Mouse (Mus musculus) midbrain, embryonic 15.5 days (tissue): ENCODE data around the gene C1qtnf6. TPM values are rescaled to one million over a fixed set of nuclear protein-coding genes. Genes with fewer than 3 reads are reported as not detected.

Source experiments
- ATAC-seq: fragments of 200-750 bp; cut with Nextera tagmentation; replicated peaks from 2 replicates; pipeline ENCODE4 v1.8.0; 2017; ENCODE audit warnings: moderate TSS enrichment
- H3K27ac ChIP-seq: fragments of 300-500 bp; sonication (generic); 2 replicates; pipeline ENCODE4 v1.5.1; 2015; ENCODE audit warnings: mild to moderate bottlenecking, inconsistent platforms
- H3K27me3 ChIP-seq: fragments of 300-500 bp; sonication (generic); replicated peaks from 2 replicates; pipeline ENCODE4 v1.6.1; 2015; ENCODE audit warnings: inconsistent platforms
- H3K36me3 ChIP-seq: fragments of 300-500 bp; sonication (generic); replicated peaks from 2 replicates; pipeline ENCODE4 v1.6.1; 2015; ENCODE audit warnings: inconsistent platforms
- H3K4me1 ChIP-seq: fragments of 300-500 bp; sonication (generic); 2 replicates; pipeline ENCODE4 v1.6.1; 2015; ENCODE audit warnings: inconsistent platforms
- H3K4me2 ChIP-seq: fragments of 300-500 bp; sonication (generic); 2 replicates; pipeline ENCODE4 v1.6.1; 2015; ENCODE audit warnings: inconsistent platforms, mild to moderate bottlenecking, moderate library complexity
- H3K4me3 ChIP-seq: fragments of 300-500 bp; sonication (generic); 2 replicates; pipeline ENCODE4 v1.5.1; 2015; ENCODE audit warnings: mild to moderate bottlenecking, inconsistent platforms
- H3K9ac ChIP-seq: fragments of 300-500 bp; sonication (generic); 2 replicates; pipeline ENCODE4 v1.6.1; 2015; ENCODE audit warnings: mild to moderate bottlenecking, inconsistent platforms
- H3K9me3 ChIP-seq: fragments of 300-500 bp; sonication (generic); 2 replicates; pipeline ENCODE4 v1.6.1; 2016; ENCODE audit warnings: inconsistent platforms
- WGBS: fragments of 180-500 bp; shearing (Covaris S2); methylation state at CpG from one replicate; pipeline ENCODE4 v1.1.7; 2015; ENCODE audit warnings: mixed read lengths; 5-methylcytosine and 5-hydroxymethylcytosine counted together
- polyA plus RNA-seq: library from polyadenylated mRNA; unstranded; fragments of >200 nt; fragmentation: Nextera tagmentation; extraction: Ambion mirVana; gene quantifications from 2 replicates; pipeline ENCODE4 v1.2.1, GENCODE M21; 2015

The C1qtnf6 gene
- polyA plus RNA-seq, 1 experiment from 2014 or later, result 6.6 TPM

GRCm38 (mm10) chr15:78508443-78508842 lies 22.8 kb downstream of the C1qtnf6 start:
- H3K27ac ChIP-seq, result no peak overlapping the region
- no peaks in the 10 kb centered on the region for H3K27me3 ChIP-seq

GRCm38 (mm10) chr15:78505541-78505940 lies 25.7 kb downstream of the C1qtnf6 start:
- Histone ChIP-seq H3K4me3 (no peak overlapping the region), H3K9me3 (no peaks in the 10 kb centered on the region), H3K9ac (no peak overlapping the region), H3K4me2 (no peak overlapping the region), H3K27me3 (no peaks in the 10 kb centered on the region), H3K4me1 (peaks cover 6% of the 10 kb centered on the region), H3K27ac (no peak overlapping the region), H3K36me3 (no peaks in the 10 kb centered on the region)
- 78% methylated on average over 3 of the region's 3 CpGs for WGBS
- ATAC-seq, result no peak

More at GRCm38 (mm10) chr15:78508443-78508842, 22.8 kb downstream of the C1qtnf6 start:
- Histone ChIP-seq H3K9ac (no peak overlapping the region), H3K36me3 (no peaks in the 10 kb centered on the region), H3K9me3 (no peaks in the 10 kb centered on the region), H3K4me3 (no peak overlapping the region), H3K4me2 (no peak overlapping the region), H3K4me1 (peaks cover 6% of the 10 kb centered on the region)
- ATAC-seq, result no peak
- 49% methylated on average over 7 of the region's 7 CpGs for WGBS

- WGBS, result 89% methylated on average over 5 of the region's 5 CpGs
- Histone ChIP-seq H3K9ac (no peak overlapping the region), H3K27ac (no peak overlapping the region), H3K4me1 (peaks cover 2% of the 10 kb centered on the region), H3K36me3 (no peaks in the 10 kb centered on the region), H3K27me3 (no peaks in the 10 kb centered on the region), H3K4me3 (no peak overlapping the region), H3K9me3 (no peaks in the 10 kb centered on the region), H3K4me2 (no peak overlapping the region)
- no peak for ATAC-seq
Measured at GRCm38 (mm10) chr15:78504816-78505215, 26.4 kb downstream of the C1qtnf6 start.

GRCm38 (mm10) chr15:78504013-78504412 lies 27.2 kb downstream of the C1qtnf6 start:
- Histone ChIP-seq H3K36me3 (no peaks in the 10 kb centered on the region), H3K4me2 (no peak overlapping the region), H3K9me3 (no peaks in the 10 kb centered on the region), H3K27me3 (no peaks in the 10 kb centered on the region), H3K4me3 (no peak overlapping the region), H3K4me1 (no peaks in the 10 kb centered on the region), H3K27ac (no peak overlapping the region), H3K9ac (no peak overlapping the region)
- 81% methylated on average over 1 of the region's 1 CpGs for WGBS
- no peak for ATAC-seq

GRCm38 (mm10) chr15:78502437-78503132 lies 28.6 kb downstream of the C1qtnf6 start:
- H3K27ac ChIP-seq, result no peak overlapping the region
- H3K9me3 ChIP-seq, result no peaks in the 10 kb centered on the region
- no peaks in the 10 kb centered on the region for H3K4me1 ChIP-seq
- no peaks in the 10 kb centered on the region for H3K36me3 ChIP-seq
- no peak overlapping the region for H3K4me3 ChIP-seq
- H3K9ac ChIP-seq, result no peak overlapping the region
- ATAC-seq, result no peak
- H3K27me3 ChIP-seq, result no peaks in the 10 kb centered on the region
- 83% methylated on average over 18 of the region's 18 CpGs for WGBS
- no peak overlapping the region for H3K4me2 ChIP-seq

- H3K27me3 ChIP-seq, result no peaks in the 10 kb centered on the region
- no peak within 1 kb of the TSS for H3K4me2 ChIP-seq
- ATAC-seq, result no peak
- no peak within 1 kb of the TSS for H3K9ac ChIP-seq
- no peaks in the 10 kb centered on the region for H3K9me3 ChIP-seq
- H3K4me1 ChIP-seq, result no peaks in the 10 kb centered on the region
- 92% methylated on average over 11 of the region's 11 CpGs for WGBS
- H3K36me3 ChIP-seq, result no peaks in the 10 kb centered on the region
- no peak within 1 kb of the TSS for H3K4me3 ChIP-seq
- H3K27ac ChIP-seq, result no peak within 1 kb of the TSS
Measured at GRCm38 (mm10) chr15:78494968-78495406, 36.2 kb downstream of the C1qtnf6 start, which contains the start of gene Il2rb. Gene Il2rb (minus strand): TSS chr15:78495271.

GRCm38 (mm10) chr15:78493401-78494010 lies 37.7 kb downstream of the C1qtnf6 start:
- H3K9ac ChIP-seq, result no peak overlapping the region
- ATAC-seq, result no peak
- WGBS, result 85% methylated on average over 10 of the region's 10 CpGs

GRCm38 (mm10) chr15:78491301-78491700 lies 39.9 kb downstream of the C1qtnf6 start:
- no peak for ATAC-seq
- 89% methylated on average over 3 of the region's 3 CpGs for WGBS
- Histone ChIP-seq H3K4me2 (no peak overlapping the region), H3K4me3 (no peak overlapping the region), H3K36me3 (no peaks in the 10 kb centered on the region), H3K9me3 (no peaks in the 10 kb centered on the region), H3K9ac (no peak overlapping the region), H3K27me3 (no peaks in the 10 kb centered on the region), H3K4me1 (no peaks in the 10 kb centered on the region), H3K27ac (no peak overlapping the region)

More at GRCm38 (mm10) chr15:78493401-78494010, 37.7 kb downstream of the C1qtnf6 start:
- H3K27ac ChIP-seq, result no peak overlapping the region
- no peaks in the 10 kb centered on the region for H3K4me1 ChIP-seq
- H3K9me3 ChIP-seq, result no peaks in the 10 kb centered on the region
- no peak overlapping the region for H3K4me2 ChIP-seq
- H3K36me3 ChIP-seq, result no peaks in the 10 kb centered on the region
- no peak overlapping the region for H3K4me3 ChIP-seq
- H3K27me3 ChIP-seq, result no peaks in the 10 kb centered on the region

GRCm38 (mm10) chr15:78489906-78490305 lies 41.3 kb downstream of the C1qtnf6 start:
- H3K4me1 ChIP-seq, result no peaks in the 10 kb centered on the region
- 83% methylated on average over 8 of the region's 8 CpGs for WGBS
- no peaks in the 10 kb centered on the region for H3K27me3 ChIP-seq
- H3K9me3 ChIP-seq, result no peaks in the 10 kb centered on the region
- no peak overlapping the region for H3K9ac ChIP-seq
- H3K36me3 ChIP-seq, result no peaks in the 10 kb centered on the region
- H3K4me3 ChIP-seq, result no peak overlapping the region
- H3K4me2 ChIP-seq, result no peak overlapping the region
- no peak overlapping the region for H3K27ac ChIP-seq
- ATAC-seq, result no peak

- H3K9ac ChIP-seq, result no peak overlapping the region
- no peak overlapping the region for H3K4me3 ChIP-seq
- ATAC-seq, result no peak
- H3K36me3 ChIP-seq, result no peaks in the 10 kb centered on the region
- H3K4me1 ChIP-seq, result no peaks in the 10 kb centered on the region
- 92% methylated on average over 3 of the region's 3 CpGs for WGBS
- H3K27ac ChIP-seq, result no peak overlapping the region
- H3K27me3 ChIP-seq, result no peaks in the 10 kb centered on the region
- H3K9me3 ChIP-seq, result no peaks in the 10 kb centered on the region
- H3K4me2 ChIP-seq, result no peak overlapping the region
Measured at GRCm38 (mm10) chr15:78489248-78489647, 42.0 kb downstream of the C1qtnf6 start.

GRCm38 (mm10) chr15:78487066-78487465 lies 44.1 kb downstream of the C1qtnf6 start:
- Histone ChIP-seq H3K9ac (no peak overlapping the region), H3K4me2 (no peak overlapping the region), H3K9me3 (no peaks in the 10 kb centered on the region), H3K27ac (no peak overlapping the region), H3K4me3 (no peak overlapping the region), H3K36me3 (no peaks in the 10 kb centered on the region), H3K4me1 (no peaks in the 10 kb centered on the region), H3K27me3 (no peaks in the 10 kb centered on the region)
- no peak for ATAC-seq
- 65% methylated on average over 4 of the region's 4 CpGs for WGBS

GRCm38 (mm10) chr15:78486564-78486963 lies 44.7 kb downstream of the C1qtnf6 start:
- H3K36me3 ChIP-seq, result no peaks in the 10 kb centered on the region
- ATAC-seq, result no peak

GRCm38 (mm10) chr15:78483311-78483710 lies 47.9 kb downstream of the C1qtnf6 start:
- Histone ChIP-seq H3K9me3 (no peaks in the 10 kb centered on the region), H3K4me3 (no peak overlapping the region), H3K36me3 (no peaks in the 10 kb centered on the region), H3K4me1 (no peaks in the 10 kb centered on the region), H3K4me2 (no peak overlapping the region), H3K9ac (no peak overlapping the region), H3K27ac (no peak overlapping the region), H3K27me3 (no peaks in the 10 kb centered on the region)
- WGBS, result 80% methylated on average over 4 of the region's 4 CpGs
- no peak for ATAC-seq

More at GRCm38 (mm10) chr15:78486564-78486963, 44.7 kb downstream of the C1qtnf6 start:
- Histone ChIP-seq H3K4me3 (no peak overlapping the region), H3K9me3 (no peaks in the 10 kb centered on the region), H3K4me1 (no peaks in the 10 kb centered on the region), H3K27ac (no peak overlapping the region), H3K4me2 (no peak overlapping the region), H3K27me3 (no peaks in the 10 kb centered on the region), H3K9ac (no peak overlapping the region)
- WGBS, result 96% methylated on average over 1 of the region's 1 CpGs
